Mouse (Mus musculus) forebrain, embryonic 12.5 days (tissue): ENCODE data around the gene Ptpn12. TPM values are rescaled to one million over a fixed set of nuclear protein-coding genes. Genes with fewer than 3 reads are reported as not detected.

Source experiments
- ATAC-seq: fragments of 200-750 bp; cut with Nextera tagmentation; 2 replicates; pipeline ENCODE4 v1.8.0; 2017; ENCODE audit warnings: moderate TSS enrichment; ENCODE audit not compliant: low FRiP score
- H3K27ac ChIP-seq: fragments of 300-500 bp; sonication (generic); 2 replicates; pipeline ENCODE4 v1.5.1; 2016; ENCODE audit warnings: mild to moderate bottlenecking
- H3K27me3 ChIP-seq: fragments of 300-500 bp; sonication (generic); 2 replicates; pipeline ENCODE4 v1.6.1; 2016; ENCODE audit warnings: mild to moderate bottlenecking
- H3K36me3 ChIP-seq: fragments of 300-500 bp; sonication (generic); replicated peaks from 2 replicates; pipeline ENCODE4 v1.6.1; 2016; ENCODE audit warnings: mild to moderate bottlenecking
- H3K4me1 ChIP-seq: fragments of 300-500 bp; sonication (generic); 2 replicates; pipeline ENCODE4 v1.6.1; 2016
- H3K4me2 ChIP-seq: fragments of 300-500 bp; sonication (generic); 2 replicates; pipeline ENCODE4 v1.6.1; 2016; ENCODE audit warnings: mild to moderate bottlenecking, moderate library complexity
- H3K4me3 ChIP-seq: fragments of 300-500 bp; sonication (generic); replicated peaks from 2 replicates; pipeline ENCODE4 v1.5.1; 2016; ENCODE audit warnings: mild to moderate bottlenecking
- H3K9ac ChIP-seq: fragments of 300-500 bp; sonication (generic); 2 replicates; pipeline ENCODE4 v1.6.1; 2016; ENCODE audit warnings: mild to moderate bottlenecking
- H3K9me3 ChIP-seq: fragments of 300-500 bp; sonication (generic); 2 replicates; pipeline ENCODE4 v1.6.1; 2016
- WGBS: fragments of 180-500 bp; shearing (Covaris S2); methylation state at CpG from one replicate; pipeline ENCODE4 v1.1.7; 2016; 5-methylcytosine and 5-hydroxymethylcytosine counted together
- polyA plus RNA-seq: library from polyadenylated mRNA; unstranded; fragments of >200 nt; fragmentation: Nextera tagmentation; extraction: Ambion mirVana; gene quantifications from 2 replicates; pipeline ENCODE4 v1.2.1, GENCODE M21; 2016

Ptpn12 gene
- polyA plus RNA-seq, 1 experiment from 2014 or later = 30.4 TPM

DNA sequence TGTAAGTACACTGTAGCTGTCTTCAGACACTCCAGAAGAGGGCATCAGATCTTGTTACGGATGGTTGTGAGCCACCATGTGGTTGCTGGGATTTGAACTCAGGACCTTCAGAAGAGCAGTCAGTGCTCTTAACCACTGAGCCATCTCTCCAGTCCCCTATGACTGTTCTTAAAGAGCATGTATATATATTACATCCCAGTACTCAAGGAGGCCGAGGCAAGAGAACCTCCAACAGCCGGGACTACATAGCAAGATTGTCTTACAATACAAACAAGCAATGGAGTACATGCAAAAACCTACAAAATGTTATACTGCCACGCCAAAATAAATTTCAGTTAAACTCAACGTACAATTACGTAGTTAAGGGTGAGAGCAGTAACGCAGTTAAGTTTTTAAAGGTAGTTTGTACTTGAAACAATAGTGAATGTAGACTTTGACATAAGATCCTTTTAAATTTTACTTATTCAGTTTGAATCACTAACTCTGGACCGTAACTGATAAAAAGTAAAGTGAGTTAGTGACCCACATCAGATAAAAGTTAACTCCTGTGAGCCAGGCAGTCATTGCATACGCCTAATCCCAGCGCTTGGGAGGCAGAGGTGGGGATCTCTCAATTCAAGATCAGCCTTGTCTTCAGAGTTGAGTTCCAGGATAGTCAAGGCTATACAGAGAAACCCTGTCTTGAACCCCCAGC is 53.9 kb downstream of the Ptpn12 start:
- H3K36me3 ChIP-seq = peaks cover 75% of the 10 kb centered on the region
- no peaks in the 10 kb centered on the region for H3K4me1 ChIP-seq
- 0 out of 2 replicates have a peak, but pooled peaks cover 7% of the 10 kb centered on the region for H3K9me3 ChIP-seq
- H3K4me2 ChIP-seq = no peak overlapping the region
- H3K4me3 ChIP-seq = no peak overlapping the region
- no peak for ATAC-seq
- no peaks in the 10 kb centered on the region for H3K27me3 ChIP-seq
- no peak overlapping the region for H3K27ac ChIP-seq
- WGBS = 97% methylated on average over 10 of the region's 10 CpGs
- no peak overlapping the region for H3K9ac ChIP-seq

DNA sequence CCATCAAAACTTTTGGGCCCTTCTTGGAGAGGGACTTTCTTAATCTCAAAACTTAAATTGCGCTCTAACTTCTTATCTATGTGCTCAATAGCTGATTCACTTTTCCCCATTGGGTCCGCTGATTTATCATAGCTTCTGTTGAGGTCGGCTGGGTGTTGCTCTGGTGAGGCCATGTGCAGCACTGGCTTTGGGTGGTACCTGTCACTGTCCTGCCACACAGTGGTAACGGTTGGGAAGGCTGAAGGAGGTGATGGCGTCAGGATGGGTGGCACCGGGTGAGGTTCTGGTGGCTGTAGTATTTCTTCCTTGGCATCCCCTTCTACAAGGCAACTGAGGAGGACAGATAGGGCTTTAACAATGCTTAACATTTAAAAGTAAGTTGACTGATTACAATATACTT is 57.3 kb downstream of the Ptpn12 start:
- no peak for ATAC-seq
- no peaks in the 10 kb centered on the region for H3K27me3 ChIP-seq
- H3K4me1 ChIP-seq = no peaks in the 10 kb centered on the region
- no peak overlapping the region for H3K27ac ChIP-seq
- H3K36me3 ChIP-seq = peaks cover 91% of the 10 kb centered on the region
- H3K9ac ChIP-seq = no peak overlapping the region
- no peak overlapping the region for H3K4me2 ChIP-seq
- H3K9me3 ChIP-seq = 0 out of 2 replicates have a peak, but pooled peaks cover 7% of the 10 kb centered on the region
- 96% methylated on average over 6 of the region's 6 CpGs for WGBS
- H3K4me3 ChIP-seq = no peak overlapping the region

DNA sequence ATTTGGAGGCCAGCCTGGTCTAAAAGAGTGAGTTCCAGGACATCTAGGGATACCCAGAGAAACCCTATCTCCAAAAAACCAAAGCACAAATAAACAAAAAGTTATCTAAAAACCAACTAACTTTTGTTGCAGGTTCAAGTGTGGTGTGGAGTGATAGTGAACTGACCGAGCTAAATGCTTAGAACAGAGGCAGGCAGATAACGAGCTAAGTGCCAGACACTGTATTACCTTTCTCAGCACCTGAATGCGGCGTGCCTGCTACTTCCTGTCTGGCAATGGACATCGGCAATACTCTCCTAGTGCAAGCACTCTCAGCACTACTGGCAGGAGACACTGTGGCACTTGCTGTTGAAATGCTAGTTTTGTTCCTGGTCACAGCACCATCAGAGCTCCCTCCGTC is 58.2 kb downstream of the Ptpn12 start:
- Histone ChIP-seq H3K4me1 (no peaks in the 10 kb centered on the region), H3K9ac (no peak overlapping the region), H3K4me2 (no peak overlapping the region), H3K4me3 (no peak overlapping the region), H3K9me3 (0 out of 2 replicates have a peak, but pooled peaks cover 7% of the 10 kb centered on the region), H3K36me3 (peaks cover 85% of the 10 kb centered on the region), H3K27me3 (no peaks in the 10 kb centered on the region), H3K27ac (no peak overlapping the region)
- ATAC-seq = no peak
- 90% methylated on average over 6 of the region's 6 CpGs for WGBS

DNA sequence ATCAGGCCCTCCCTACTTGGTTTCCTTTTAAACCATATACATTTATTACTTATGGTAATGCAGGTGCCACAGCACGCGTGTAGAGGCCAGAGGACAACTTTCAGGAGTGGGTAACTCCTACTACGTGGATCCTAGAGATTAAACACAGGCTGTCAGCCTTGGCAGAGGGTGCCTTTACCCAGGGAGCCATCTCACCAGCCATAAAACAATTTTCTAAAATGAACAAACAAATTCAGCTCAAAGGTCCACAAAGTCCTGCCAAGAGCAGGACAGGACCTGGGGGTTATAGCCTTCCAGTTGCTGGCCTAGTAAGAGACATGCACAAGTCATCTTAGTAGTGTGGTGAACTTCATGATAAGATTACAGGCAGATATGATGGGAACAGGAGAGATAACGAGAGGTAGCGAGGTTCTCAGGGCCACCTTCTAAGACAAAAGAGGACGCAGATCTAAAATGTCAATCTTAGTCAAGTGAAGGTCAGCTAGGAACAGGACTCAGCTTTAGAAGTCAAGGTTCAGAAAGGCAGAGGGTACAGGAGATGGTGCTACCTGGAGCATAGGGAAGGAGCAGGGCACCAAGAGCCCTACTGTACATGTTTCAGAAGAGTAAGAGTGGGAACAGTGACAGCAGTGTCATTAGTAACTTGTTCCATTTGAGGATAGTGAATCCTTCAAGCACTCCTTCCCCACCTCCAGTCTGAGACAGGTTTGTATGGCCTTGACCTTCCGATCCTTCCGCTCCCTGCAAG is 65.5 kb downstream of the Ptpn12 start:
- Histone ChIP-seq H3K4me2 (no peak overlapping the region), H3K4me1 (no peaks in the 10 kb centered on the region), H3K9me3 (no peaks in the 10 kb centered on the region), H3K4me3 (no peak overlapping the region), H3K9ac (no peak overlapping the region), H3K27me3 (no peaks in the 10 kb centered on the region), H3K36me3 (peaks cover 68% of the 10 kb centered on the region), H3K27ac (no peak overlapping the region)
- 95% methylated on average over 8 of the region's 8 CpGs for WGBS
- ATAC-seq = no peak

DNA sequence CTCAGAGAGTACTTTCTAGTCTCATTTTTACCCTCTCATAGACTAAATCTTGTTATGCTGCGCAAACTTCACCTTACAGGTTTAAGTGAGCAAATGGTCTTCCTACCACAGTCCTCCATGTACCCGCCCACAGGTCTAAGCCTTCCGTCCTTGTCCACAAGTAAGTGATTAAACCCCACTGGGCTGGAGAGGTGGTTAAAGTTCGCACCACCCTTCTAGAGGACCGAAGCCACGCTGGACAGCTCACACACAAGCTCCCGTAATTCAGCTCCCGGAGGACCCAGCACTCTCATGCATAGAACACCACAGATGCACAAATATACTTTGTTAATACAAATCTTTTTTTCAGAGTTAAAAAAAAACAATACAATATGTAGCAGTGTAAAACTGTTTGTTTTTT is 69.4 kb downstream of the Ptpn12 start:
- H3K4me2 ChIP-seq = no peak overlapping the region
- peaks cover 43% of the 10 kb centered on the region for H3K36me3 ChIP-seq
- ATAC-seq = no peak
- WGBS = 95% methylated on average over 8 of the region's 8 CpGs
- H3K27ac ChIP-seq = no peak overlapping the region
- no peaks in the 10 kb centered on the region for H3K27me3 ChIP-seq
- H3K4me3 ChIP-seq = no peak overlapping the region
- H3K9ac ChIP-seq = no peak overlapping the region
- no peaks in the 10 kb centered on the region for H3K4me1 ChIP-seq
- no peaks in the 10 kb centered on the region for H3K9me3 ChIP-seq

DNA sequence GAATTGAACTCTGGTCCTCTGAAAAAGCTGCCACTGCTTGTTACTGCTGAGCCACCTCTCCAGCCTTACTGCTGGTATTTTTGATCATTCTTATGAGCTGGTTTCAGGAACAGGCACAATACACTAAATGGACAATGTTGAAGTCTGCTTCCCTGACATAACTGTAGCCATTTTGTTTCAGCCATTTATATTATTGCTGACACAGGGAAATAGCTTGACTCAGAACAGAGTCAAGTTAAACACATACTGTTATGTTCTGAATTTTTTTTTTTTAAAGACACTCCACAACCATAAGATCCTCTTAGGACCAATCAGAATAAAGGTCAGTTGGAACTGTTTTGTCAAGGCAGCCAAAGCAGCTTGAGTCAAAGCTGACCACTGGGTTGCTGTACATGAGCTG is 72.2 kb downstream of the Ptpn12 start:
- Histone ChIP-seq H3K4me1 (no peaks in the 10 kb centered on the region), H3K4me2 (no peak overlapping the region), H3K9ac (no peak overlapping the region), H3K9me3 (0 out of 2 replicates have a peak, but pooled peaks cover 4% of the 10 kb centered on the region), H3K36me3 (peaks cover 21% of the 10 kb centered on the region), H3K27me3 (no peaks in the 10 kb centered on the region), H3K27ac (no peak overlapping the region), H3K4me3 (no peak overlapping the region)
- no peak for ATAC-seq

DNA sequence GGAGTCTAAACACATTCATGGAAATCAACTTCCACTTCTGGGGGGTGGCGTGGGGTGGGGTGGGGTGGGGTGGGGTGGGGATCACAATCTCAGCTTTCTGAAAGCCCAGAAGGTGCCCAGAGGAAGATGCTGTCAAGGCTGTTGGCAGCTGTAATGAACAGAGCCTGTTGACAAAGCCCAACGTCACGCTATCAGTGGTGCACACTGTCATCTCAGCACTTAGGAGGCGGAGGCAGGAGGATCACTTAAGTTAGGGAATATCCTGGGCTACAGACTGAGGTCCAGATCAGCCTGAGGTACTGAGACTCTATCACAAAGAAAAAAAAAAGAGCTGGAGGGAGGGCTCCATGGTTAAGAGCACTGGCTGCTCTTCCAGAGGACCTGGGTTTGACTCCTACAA is 81.0 kb downstream of the Ptpn12 start:
- H3K27me3 ChIP-seq = no peaks in the 10 kb centered on the region
- ATAC-seq = no peak
- no peak overlapping the region for H3K4me2 ChIP-seq
- 0 out of 2 replicates have a peak, but pooled peaks cover 3% of the 10 kb centered on the region for H3K4me1 ChIP-seq
- no peak overlapping the region for H3K27ac ChIP-seq
- no peaks in the 10 kb centered on the region for H3K36me3 ChIP-seq
- 0 out of 2 replicates have a peak, but pooled peaks cover under 1% of the 10 kb centered on the region for H3K9me3 ChIP-seq
- H3K4me3 ChIP-seq = no peak overlapping the region
- H3K9ac ChIP-seq = no peak overlapping the region
- 78% methylated on average over 4 of the region's 4 CpGs for WGBS

DNA sequence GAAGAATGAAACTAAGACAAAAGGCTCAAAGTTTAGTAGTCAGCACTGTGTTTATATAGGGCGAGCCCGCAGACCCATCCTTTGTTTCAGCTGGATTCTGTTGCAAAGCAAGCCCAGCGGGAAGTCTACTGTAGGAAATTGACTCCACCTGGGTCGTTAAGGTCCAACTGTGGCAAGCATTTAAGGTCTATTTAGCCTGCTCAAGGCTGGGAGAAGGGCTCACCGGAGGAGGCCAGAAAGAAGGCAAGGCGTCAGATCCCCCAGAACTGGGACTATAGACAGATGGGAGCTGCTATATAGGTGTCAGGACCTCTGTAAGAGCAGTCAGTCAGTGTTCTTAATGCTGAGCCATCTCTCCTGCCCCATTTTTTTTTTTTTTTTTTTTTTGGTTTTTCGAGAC is 81.7 kb downstream of the Ptpn12 start:
- H3K27me3 ChIP-seq = no peaks in the 10 kb centered on the region
- no peak for ATAC-seq
- 0 out of 2 replicates have a peak, but pooled peaks cover 3% of the 10 kb centered on the region for H3K4me1 ChIP-seq
- no peak overlapping the region for H3K9ac ChIP-seq
- no peak overlapping the region for H3K27ac ChIP-seq
- WGBS = 17% methylated on average over 7 of the region's 7 CpGs
- no peaks in the 10 kb centered on the region for H3K36me3 ChIP-seq
- H3K4me3 ChIP-seq = no peak overlapping the region
- H3K4me2 ChIP-seq = no peak overlapping the region
- no peaks in the 10 kb centered on the region for H3K9me3 ChIP-seq

DNA sequence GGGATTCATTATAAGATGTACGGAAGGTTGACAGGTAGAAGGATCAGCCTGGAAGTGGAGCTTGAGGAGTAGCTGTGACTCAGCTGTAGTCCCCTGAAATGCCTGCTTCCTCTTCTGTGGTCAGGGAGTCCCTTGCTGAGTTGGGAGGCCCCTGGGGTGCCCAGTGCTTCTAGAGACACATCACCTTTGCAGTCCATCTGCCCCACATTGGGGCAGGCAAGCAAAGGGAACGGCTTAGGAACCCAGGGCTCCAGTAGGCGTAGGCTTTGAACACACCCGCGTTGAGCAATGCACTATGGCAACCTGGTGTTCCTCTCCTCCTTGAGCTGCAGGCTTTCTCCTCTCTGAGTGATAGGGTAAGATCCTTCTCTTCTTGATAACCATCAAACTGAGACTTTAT is 82.6 kb downstream of the Ptpn12 start:
- no peaks in the 10 kb centered on the region for H3K36me3 ChIP-seq
- ATAC-seq = no peak
- H3K4me3 ChIP-seq = no peak overlapping the region
- no peak overlapping the region for H3K27ac ChIP-seq
- H3K4me2 ChIP-seq = no peak overlapping the region
- H3K4me1 ChIP-seq = 0 out of 2 replicates have a peak, but pooled peaks cover 3% of the 10 kb centered on the region
- 72% methylated on average over 5 of the region's 5 CpGs for WGBS
- H3K27me3 ChIP-seq = no peaks in the 10 kb centered on the region
- H3K9me3 ChIP-seq = no peaks in the 10 kb centered on the region
- no peak overlapping the region for H3K9ac ChIP-seq

DNA sequence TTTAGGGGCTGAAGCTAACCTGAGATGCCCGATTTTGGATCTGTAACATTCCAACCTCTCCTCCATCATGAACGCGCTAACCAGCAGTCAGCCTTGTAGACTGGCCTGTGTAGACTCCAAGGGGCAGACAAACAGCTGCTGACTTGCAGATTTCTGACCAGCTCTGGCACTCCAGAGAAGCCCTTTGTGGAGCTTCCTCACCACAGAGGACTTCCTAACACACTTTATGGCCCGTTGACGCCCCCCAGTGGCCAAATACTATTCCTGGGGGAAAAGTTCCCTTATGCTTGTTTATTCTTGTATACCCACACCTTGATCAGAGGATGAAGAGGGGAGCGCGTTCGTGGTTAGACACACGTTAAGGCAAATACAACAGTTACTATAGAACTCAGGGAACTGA is 86.7 kb downstream of the Ptpn12 start:
- Histone ChIP-seq H3K4me3 (no peak overlapping the region), H3K27me3 (no peaks in the 10 kb centered on the region), H3K4me2 (no peak overlapping the region), H3K4me1 (0 out of 2 replicates have a peak, but pooled peaks cover 3% of the 10 kb centered on the region), H3K9me3 (no peaks in the 10 kb centered on the region), H3K9ac (no peak overlapping the region), H3K36me3 (no peaks in the 10 kb centered on the region), H3K27ac (no peak overlapping the region)
- no peak for ATAC-seq
- WGBS = 70% methylated on average over 9 of the region's 9 CpGs

DNA sequence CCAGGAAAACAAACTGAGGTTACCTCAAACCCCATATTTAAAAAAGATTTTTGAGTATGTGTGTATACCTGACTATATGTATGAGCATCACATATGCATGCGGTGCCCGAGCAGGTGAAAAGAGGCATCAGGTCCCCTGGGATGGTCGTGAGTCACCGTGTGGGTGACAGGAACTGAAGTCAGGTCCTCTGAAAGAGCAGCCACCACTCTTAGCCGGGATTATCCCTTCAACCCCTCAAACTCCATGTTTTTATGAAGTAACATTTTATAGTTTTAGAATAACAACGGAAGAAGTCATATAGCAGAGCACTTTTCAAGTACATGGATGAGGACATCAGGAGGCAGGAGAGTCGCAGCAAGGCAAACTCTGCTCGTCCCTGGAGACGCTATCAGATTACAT is 87.2 kb downstream of the Ptpn12 start:
- H3K9me3 ChIP-seq = no peaks in the 10 kb centered on the region
- H3K27me3 ChIP-seq = no peaks in the 10 kb centered on the region
- 82% methylated on average over 9 of the region's 9 CpGs for WGBS
- no peak overlapping the region for H3K4me3 ChIP-seq
- H3K4me2 ChIP-seq = no peak overlapping the region
- H3K27ac ChIP-seq = no peak overlapping the region
- ATAC-seq = no peak
- no peaks in the 10 kb centered on the region for H3K4me1 ChIP-seq
- H3K9ac ChIP-seq = no peak overlapping the region
- no peaks in the 10 kb centered on the region for H3K36me3 ChIP-seq

DNA sequence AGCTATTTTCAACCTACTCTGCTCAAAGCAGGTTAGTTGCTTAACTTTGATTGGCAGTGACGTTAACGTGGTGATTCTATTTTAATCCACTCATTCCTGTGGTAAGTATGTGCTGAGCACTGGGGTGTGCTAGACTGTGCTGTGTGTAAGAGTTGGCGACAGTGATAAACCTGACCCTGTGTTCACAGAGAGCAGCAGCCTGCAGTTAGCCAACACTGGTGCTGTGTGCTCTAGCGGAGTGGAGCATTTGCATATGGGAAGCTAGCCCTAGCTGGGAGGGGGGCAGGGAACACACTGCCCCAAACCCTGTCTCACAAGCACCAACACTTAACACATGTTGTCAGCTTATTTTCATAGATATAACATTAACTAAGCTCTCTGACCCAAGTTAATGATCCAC is 87.8 kb downstream of the Ptpn12 start:
- no peaks in the 10 kb centered on the region for H3K4me1 ChIP-seq
- no peak overlapping the region for H3K27ac ChIP-seq
- ATAC-seq = no peak
- H3K9ac ChIP-seq = no peak overlapping the region
- H3K9me3 ChIP-seq = no peaks in the 10 kb centered on the region
- WGBS = 59% methylated on average over 4 of the region's 4 CpGs
- H3K4me3 ChIP-seq = no peak overlapping the region
- H3K27me3 ChIP-seq = no peaks in the 10 kb centered on the region
- no peak overlapping the region for H3K4me2 ChIP-seq
- no peaks in the 10 kb centered on the region for H3K36me3 ChIP-seq

DNA sequence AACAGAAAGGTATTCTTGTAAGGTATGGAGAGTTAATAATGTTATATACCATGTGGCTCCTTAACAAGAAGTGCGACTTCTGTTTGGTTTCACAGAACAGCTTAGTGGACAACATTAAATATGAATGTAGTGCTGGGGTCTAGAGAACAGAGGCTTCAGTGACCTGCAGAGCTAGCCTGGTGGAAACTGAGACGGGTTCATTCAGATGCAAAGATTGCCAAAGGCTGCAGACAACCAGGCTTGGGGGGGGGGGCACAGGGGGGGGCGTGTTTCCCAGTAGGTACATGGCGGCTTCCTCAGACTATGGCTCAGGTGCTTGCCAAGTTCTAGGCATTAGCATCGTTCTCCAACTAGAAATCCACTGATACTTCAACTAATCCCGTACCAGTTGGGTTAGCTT is 91.3 kb downstream of the Ptpn12 start:
- H3K27me3 ChIP-seq = no peaks in the 10 kb centered on the region
- H3K4me3 ChIP-seq = no peak overlapping the region
- H3K36me3 ChIP-seq = no peaks in the 10 kb centered on the region
- H3K4me1 ChIP-seq = no peaks in the 10 kb centered on the region
- WGBS = 77% methylated on average over 6 of the region's 6 CpGs
- no peaks in the 10 kb centered on the region for H3K9me3 ChIP-seq
- ATAC-seq = no peak
- no peak overlapping the region for H3K9ac ChIP-seq
- no peak overlapping the region for H3K27ac ChIP-seq
- H3K4me2 ChIP-seq = no peak overlapping the region
